Mouse (Mus musculus) left cerebral cortex, adult 8-10 months (tissue): ENCODE results near the gene Klf12. TPM values are rescaled to one million over a fixed set of nuclear protein-coding genes. Genes with fewer than 3 reads are reported as not detected.

ENCODE experiments used
- DNase-seq, 2 experiments: peaks; one replicate each; pipeline ENCODE4 v3.0.0; 2022; ENCODE audit warnings: low spot score in 2 of 2
- total RNA-seq, 4 experiments: library from RNA; stranded (reverse); gene quantifications; 2 replicates each; pipeline ENCODE4 v1.2.4; 2022

Gene Klf12
- total RNA-seq, 4 experiments from 2014 or later, result 44.0 to 61.2 (median 51.3) TPM

DNA sequence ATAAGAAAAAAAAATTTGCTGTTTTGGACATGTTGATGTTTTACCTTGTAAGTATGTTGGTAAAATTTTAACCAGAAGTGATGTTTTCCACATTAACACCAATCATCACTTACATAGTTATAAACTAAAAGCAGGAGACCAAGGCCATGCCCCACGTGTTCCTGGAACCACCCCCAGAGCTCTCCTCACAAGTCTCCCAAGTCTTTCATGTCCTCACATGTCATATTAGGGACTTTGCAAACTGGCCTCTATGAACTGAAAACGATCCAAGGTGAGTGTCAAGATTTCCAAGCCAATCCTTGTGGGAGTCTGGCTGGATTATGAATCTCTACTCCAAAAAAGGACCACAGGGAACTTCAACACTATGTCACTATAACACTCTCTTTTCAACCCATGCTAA lies 231.6 kb downstream of the Klf12 start:
- no peak for DNase-seq

DNA sequence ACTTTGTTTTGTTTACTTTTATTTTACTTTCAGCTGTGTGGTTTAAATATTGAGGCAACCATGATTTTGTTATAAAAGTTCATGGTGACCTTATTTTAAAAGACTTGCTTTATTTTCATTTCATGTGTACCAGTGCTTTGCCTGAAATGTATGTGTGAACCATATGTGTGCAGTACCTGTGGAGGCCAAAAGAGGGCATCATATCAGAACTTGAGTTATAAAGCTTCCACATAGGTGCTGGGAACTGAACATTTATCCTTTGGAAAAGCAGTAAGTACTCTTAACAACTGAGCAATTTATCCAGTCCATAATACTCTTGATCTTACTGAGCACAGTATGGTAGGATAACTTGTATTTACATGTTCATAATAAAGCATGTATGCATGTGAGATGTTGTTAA lies 239.0 kb downstream of the Klf12 start:
- DNase-seq, result no peak

DNA sequence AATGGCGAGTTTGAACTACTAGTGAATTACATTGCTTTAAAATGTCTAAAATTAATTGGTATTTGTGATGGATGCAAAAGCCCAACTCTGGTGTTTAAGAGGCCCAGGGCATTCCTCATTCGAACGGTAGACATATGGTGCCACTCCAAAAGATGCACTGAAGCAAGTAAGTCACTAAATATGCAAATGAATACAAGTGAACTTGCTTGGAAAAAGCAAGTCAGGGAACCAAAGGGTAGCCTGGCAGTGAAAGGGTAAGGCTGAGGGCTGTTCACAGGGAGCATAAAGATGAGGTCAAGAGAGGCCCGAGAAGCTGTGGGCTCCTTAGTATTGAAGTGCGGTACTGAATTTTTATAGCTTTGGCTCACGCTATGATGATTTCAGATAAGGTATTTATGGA lies 242.7 kb downstream of the Klf12 start:
- no peak for DNase-seq

- no peak for DNase-seq
These were observed 257.8 kb downstream of the Klf12 start for GRCm38 (mm10) chr14:100026671-100027070.

GRCm38 (mm10) chr14:100017219-100017618 lies 267.3 kb downstream of the Klf12 start:
- no peak for DNase-seq

GRCm38 (mm10) chr14:100010525-100010924 lies 274.0 kb downstream of the Klf12 start:
- DNase-seq, result no peak

DNA sequence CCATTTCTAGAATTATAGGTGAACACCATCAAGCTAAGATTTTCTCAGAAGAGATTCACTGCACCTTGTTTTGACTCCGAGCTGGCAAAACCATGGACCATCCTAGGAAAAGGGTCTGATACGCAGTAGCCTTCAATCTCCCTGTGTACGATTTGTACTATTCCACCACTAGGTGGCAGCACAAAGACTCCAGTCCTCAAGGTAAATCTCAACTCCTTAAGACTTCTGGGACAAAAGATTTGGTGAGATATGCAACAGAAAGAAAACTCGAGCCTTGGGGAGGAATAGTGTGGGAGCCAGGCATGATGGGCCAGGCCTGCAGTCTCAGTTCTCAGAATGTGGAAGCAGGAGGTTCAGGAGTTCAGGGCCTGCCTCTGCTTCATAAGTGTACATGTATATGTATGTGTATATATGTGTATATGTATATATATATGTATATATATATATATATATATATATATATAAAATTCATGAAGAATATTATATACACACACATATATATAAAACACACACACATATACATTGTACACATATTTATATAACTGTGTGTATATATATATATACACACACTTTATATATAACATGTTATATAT lies 274.6 kb downstream of the Klf12 start:
- peak; percentile 14 to 20 for DNase-seq

- DNase-seq, result no peak
These were observed 301.0 kb downstream of the Klf12 start for GRCm38 (mm10) chr14:99983510-99983909.

DNA sequence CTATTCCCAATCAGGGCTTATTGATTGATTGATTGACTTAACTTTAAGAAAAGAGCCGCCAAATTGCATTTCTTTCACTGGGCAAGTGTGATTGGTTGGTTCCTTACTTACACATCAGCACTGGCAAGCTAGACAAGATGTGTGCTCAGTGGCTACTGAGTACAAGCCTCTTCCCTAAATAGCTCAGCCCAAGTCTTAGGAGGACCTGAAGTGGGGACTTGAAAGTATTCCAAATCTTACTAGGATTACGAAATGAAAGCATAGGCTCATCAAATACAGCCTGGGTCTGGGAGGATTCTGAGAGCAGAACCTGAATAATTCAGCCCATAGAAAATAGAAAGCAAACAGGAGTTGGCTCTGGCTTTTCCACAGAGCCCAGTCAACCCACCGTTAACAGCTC lies 303.3 kb downstream of the Klf12 start:
- no peak for DNase-seq

DNA sequence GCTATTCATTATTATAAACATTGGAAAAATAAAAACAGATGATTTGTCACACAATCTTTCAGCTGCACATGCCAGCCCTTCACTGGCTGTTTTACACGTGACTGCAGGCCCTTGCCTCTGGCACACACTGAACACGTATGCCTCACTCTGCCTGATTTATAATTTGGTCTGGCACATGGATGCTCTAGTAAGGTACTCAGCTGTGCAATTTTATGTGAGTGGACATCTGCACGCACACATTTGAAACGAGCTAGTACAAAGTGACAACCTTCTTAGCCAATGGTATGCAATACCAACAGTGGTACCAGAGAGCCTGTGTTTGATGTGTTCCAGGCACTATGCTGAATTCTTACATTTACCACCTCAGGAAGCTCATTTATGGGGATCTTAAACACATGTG lies 316.6 kb downstream of the Klf12 start:
- no peak for DNase-seq

DNA sequence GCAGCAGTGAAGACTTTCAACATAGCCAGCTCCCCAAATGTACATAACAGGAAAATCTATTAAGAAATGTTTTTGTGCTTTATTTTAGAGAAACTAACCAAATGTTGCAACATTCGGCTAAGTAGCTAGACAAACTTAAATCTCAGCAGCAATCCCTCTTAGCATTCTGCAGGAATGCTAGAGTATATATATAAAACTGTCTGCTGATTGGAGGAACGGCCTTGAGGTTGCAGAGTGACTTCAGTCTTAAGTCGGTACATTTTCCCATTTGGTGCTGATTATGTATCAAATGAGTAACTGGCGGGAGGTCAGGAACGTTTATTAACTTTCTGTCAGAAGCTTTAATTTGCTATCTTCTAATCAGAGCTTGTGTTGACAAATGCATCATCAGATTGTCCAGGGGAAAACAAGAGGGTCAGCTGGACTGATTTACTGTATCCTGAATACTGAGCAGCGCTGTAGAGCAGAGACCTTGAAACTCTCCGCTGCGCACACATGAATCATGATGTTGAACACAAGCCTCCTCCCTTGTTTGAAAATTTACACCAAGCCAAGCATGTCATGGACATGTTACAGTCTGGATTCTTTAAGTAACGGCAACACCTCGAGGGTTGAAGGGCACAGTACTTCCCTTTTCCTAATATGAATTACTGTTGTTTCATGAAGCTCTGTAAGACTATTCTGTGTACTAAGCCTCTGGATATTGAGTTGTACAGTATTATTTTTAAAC lies 323.8 kb downstream of the Klf12 start:
- DNase-seq, result no peak

DNA sequence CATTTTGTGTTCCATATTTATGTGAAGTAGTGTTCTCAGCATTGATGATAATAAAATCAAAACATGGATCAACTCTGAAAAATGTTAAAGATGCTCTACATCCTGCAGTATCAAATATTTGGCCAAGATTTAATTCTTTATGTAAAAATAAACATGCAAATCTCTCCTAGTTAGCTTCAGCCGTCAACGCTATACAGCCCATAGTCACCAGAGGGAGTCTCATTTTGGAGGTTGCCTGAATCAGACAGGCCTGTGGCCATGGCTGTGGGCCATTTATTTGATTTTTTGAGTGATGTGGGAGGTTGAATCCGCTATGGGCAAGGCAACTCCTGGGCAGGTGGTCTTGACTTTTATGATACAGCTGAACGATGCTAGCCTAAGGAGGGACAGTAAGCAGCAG lies 329.3 kb downstream of the Klf12 start:
- no peak for DNase-seq

DNA sequence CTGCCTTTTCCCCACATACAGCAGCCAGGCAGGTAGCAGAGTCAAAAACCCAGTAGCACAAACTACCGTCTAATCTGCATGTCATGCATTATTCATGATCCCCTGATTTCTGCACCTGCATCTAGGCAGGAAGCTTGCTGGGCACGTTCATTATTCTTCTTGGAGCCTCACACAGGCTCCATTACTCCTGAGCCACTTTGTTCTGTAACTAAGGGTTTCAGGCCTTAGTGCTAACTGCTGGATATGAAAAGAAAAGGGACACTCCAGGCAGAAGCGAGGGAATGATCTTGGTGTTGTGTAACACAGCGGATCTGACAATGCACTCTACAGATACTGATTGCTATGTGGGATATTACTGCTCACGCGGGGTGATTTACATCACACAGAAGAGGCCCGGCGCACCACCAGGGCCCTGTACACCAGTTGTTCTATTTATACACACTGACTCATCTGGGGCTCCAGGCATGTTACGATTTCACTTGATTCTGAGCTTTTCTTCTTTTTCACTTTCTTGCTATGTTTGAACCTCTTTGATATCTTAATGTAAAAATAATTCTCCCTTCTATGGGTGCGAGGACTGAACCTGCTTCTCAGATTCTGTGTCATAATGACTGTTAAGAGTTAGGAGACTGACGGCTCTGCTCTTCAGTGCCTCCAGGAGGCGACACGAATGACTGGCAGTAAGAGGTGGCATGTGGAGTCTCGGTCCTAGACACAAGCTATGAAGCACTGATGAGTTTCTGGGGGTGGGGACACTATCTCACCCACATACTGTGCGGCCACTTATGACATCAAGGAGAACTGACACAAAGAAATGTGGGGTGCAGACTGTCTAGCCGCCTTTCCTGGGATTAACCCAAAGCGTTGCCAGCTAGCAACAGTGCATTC lies 340.0 kb downstream of the Klf12 start:
- peak; percentile 12 to 42 for DNase-seq

- DNase-seq, result peak in 1 of 2 experiments; percentile 17
These were observed 341.3 kb downstream of the Klf12 start for GRCm38 (mm10) chr14:99943156-99943555.

GRCm38 (mm10) chr14:99933456-99933855 lies 351.0 kb downstream of the Klf12 start:
- no peak for DNase-seq

DNA sequence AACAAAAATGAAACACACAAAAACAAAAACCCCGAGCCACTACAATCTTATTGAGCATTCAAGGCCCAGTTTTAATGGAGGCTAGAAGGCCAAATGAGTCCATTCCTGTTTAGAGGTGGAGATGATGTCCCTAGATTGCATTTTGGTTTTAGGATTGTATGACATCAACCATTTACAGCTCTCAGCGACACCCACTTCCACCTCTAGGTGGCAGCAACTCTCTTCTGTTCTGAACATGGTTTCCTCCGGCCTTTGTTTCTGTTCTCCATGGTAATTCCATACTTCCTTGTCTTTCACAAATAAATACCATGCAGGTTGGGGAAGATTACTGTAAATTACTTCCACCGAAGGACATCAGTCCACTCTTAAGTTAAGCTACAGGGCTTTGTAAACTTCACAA lies 352.6 kb downstream of the Klf12 start:
- DNase-seq, result peak; percentile 45 to 65

- DNase-seq, result no peak
These were observed 372.6 kb downstream of the Klf12 start for GRCm38 (mm10) chr14:99911912-99912311.

- DNase-seq, result no peak
These were observed 373.6 kb downstream of the Klf12 start for GRCm38 (mm10) chr14:99910876-99911275.

DNA sequence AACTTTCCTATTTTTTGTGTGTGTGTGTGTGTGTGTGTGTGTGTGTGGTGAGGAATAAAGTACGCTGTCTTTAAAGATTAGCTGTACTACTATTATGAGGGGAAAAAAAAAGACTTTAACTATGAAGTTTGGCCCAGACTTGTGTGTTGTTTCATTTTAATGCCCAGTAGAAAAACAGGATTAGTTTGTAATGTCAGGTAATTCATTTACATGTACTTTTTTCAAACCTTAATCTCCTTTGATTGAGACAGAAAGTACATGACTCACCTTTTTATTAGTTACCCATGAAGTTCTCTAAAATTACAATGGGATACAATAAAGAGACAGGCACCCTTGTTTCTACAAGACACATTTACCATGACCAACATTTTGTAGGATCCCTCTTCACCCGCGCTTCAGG lies 383.6 kb downstream of the Klf12 start:
- DNase-seq, result no peak

DNA sequence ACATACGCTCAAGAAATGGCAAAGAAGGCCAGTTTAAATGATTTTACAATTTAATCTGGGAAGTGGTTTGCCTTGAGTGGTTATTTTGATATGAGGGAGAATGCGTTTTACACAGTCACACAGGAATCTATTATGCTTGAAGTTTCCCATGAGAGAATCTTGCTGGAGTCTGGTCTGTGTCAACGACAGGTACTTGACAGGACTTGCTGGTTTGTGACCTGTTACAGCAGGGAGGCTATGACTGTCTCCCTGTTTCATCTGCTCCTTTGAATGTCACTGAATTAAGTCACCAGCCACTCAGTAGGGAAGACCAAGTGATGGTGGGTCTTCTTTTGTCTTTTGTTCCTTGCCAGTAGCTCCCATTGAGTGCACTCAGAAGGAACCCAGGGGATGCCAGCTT lies 385.6 kb downstream of the Klf12 start:
- DNase-seq, result no peak

- peak; percentile 22 to 55 for DNase-seq
These were observed 389.6 kb downstream of the Klf12 start for GRCm38 (mm10) chr14:99894708-99895383.

- peak; percentile 23 to 53 for DNase-seq
These were observed 390.4 kb downstream of the Klf12 start for GRCm38 (mm10) chr14:99894062-99894461.
